Mouse (Mus musculus): Measurements from ENCODE around the gene Lrtm2. TPM values are rescaled to one million over a fixed set of nuclear protein-coding genes. Genes with fewer than 3 reads are reported as not detected.

Gene Lrtm2
- total RNA-seq (2023): not detected in 2 replicates

DNA sequence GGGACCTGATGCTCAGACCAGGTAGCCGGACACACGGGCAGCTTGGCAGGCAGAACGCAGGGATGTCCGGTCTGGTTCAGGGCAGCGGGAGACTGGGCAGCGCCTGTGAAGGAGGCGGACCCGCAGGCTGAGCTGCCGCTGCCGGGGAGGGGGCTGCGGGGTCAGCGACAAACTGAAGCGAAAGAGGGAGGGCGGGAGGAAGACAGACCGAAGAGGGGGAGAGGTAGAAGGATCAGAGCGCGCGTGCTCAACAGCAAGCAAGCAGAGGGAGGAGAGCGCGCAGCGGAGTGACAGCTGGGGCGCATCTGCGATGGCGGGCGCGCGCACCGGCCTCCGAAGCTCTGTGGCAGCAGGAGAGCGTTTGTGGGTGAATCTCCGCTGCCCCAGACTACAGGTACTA, at the start of gene Lrtm2:
Gene Lrtm2, minus strand, starts transcription at position 261 of the 400 bp plus-strand sequence.

Other genes starting within 250 kb of the Lrtm2 start
- gene Dcp1b, start 155.5 kb downstream of the Lrtm2 start, total RNA-seq (2023): 4.2 and 4.4 TPM in 2 replicates
- gene Cacna1c, start 134.3 kb downstream of the Lrtm2 start, total RNA-seq (2023): 0.09 TPM in 1 of 2 replicates, not detected in the other
- gene Cacna2d4, start 94.2 kb downstream of the Lrtm2 start, total RNA-seq (2023): not detected in 2 replicates
- gene Adipor2, start 86.9 kb upstream of the Lrtm2 start, total RNA-seq (2023): 67.5 and 74.3 TPM in 2 replicates
- gene Fbxl14, start 148.9 kb upstream of the Lrtm2 start, total RNA-seq (2023): 74.8 and 81.5 TPM in 2 replicates
- gene Wnt5b, start 213.6 kb upstream of the Lrtm2 start, total RNA-seq (2023): not detected in 2 replicates

Measured in neutrophil, adult 65 days (primary cell).